In genomic region chr8:120229574-120229916, GRCm38 (mm10) we compare ENCODE assay signal across 8 mouse cellular contexts. TPM values are rescaled to one million over a fixed set of nuclear protein-coding genes. Genes with fewer than 3 reads are reported as not detected.
DNase-seq lines count a peak whose midpoint lies in the region; ATAC-seq and TF ChIP-seq lines count a peak whose summit lies in the region.
"Had no signal": no experiment of that assay in that cellular context is flagged by ENCODE, and none has a peak within 500 bp of the region (broad histone marks: within the 10 kb centered on the region; RNA-seq: fewer than 3 reads in every experiment).

No protein-coding gene starts in this region.

- DNase-seq in embryonic facial prominence, embryonic 14.5 days (ENCODE audit: low spot score), result peak; percentile 58
- DNase-seq in intestine, embryonic 14.5 days (ENCODE audit: low spot score), result peak; percentile 79
- peak; percentile 70 for DNase-seq in lung, postnatal 10 days
- DNase-seq in frontal cortex, adult 2 months (ENCODE audit: extremely low spot score in 1 of 2, low spot score in 1 of 2), result no peak
- DNase-seq in left cerebral cortex, adult 11 months (ENCODE audit: low spot score), result no peak

- H3K4me2 ChIP-seq in embryonic facial prominence, embryonic 14.5 days (ENCODE audit: low read depth, low read length), result peak overlapping the region; percentile 98
- H3K4me2 ChIP-seq in intestine, embryonic 14.5 days (ENCODE audit: low read length), result peak overlapping the region; percentile 78

- no peak for ATAC-seq in embryonic facial prominence, embryonic 14.5 days (ENCODE audit: low read depth)
- no peak for ATAC-seq in intestine, embryonic 14.5 days (replicated peaks; ENCODE audit: low FRiP score, low TSS enrichment, low read depth)

- no peak overlapping the region for H3K27ac ChIP-seq in embryonic facial prominence, embryonic 14.5 days (replicated peaks; ENCODE audit: low read depth, low read length)
- no peak overlapping the region for H3K27ac ChIP-seq in intestine, embryonic 14.5 days (ENCODE audit: low read depth)

- H3K9ac ChIP-seq in embryonic facial prominence, embryonic 14.5 days (ENCODE audit: low read depth, low read length), result peak overlapping the region; percentile 75
- H3K9ac ChIP-seq in intestine, embryonic 14.5 days (ENCODE audit: low read length), result peak overlapping the region; percentile 56

- peaks cover 14% of the 10 kb centered on the region for H3K36me3 ChIP-seq in C2C12 (ENCODE audit: control insufficient read depth, insufficient read depth)
- peaks cover 12% of the 10 kb centered on the region; the same call in 1 of the 2 replicates for H3K36me3 ChIP-seq in E14TG2a.4 (ENCODE audit: insufficient read depth, low read length)
- no peaks in the 10 kb centered on the region for H3K36me3 ChIP-seq in embryonic facial prominence, embryonic 14.5 days (ENCODE audit: control insufficient read depth, insufficient read depth, low read length)
- no peaks in the 10 kb centered on the region for H3K36me3 ChIP-seq in intestine, embryonic 14.5 days (ENCODE audit: control insufficient read depth, insufficient read depth, low read length)

- TF ChIP-seq CTCF in C2C12 (IDR thresholded peaks at IDR 0.05; ENCODE audit: control insufficient read depth, insufficient read depth, insufficient read length) (no peak), E14TG2a.4 (conservative IDR thresholded peaks at IDR 0.05; ENCODE audit: low read length) (no peak)

- no peaks in the 10 kb centered on the region for H3K27me3 ChIP-seq in C2C12 (ENCODE audit: control insufficient read depth, insufficient read depth, insufficient read length)
- peaks cover 66% of the 10 kb centered on the region for H3K27me3 ChIP-seq in E14TG2a.4 (ENCODE audit: insufficient read depth, low read length)
- no peaks in the 10 kb centered on the region; the same call in 1 of the 2 replicates for H3K27me3 ChIP-seq in embryonic facial prominence, embryonic 14.5 days (replicated peaks; ENCODE audit: control insufficient read depth, insufficient read depth, low read length)
- no peaks in the 10 kb centered on the region for H3K27me3 ChIP-seq in intestine, embryonic 14.5 days (replicated peaks; ENCODE audit: control insufficient read depth, insufficient read depth, low read length)

- 0% methylated on average over 16 of the region's 22 CpGs for WGBS in embryonic facial prominence, embryonic 14.5 days
- WGBS in intestine, embryonic 14.5 days, result under 1% methylated on average over 22 of the region's 22 CpGs

- H3K4me3 ChIP-seq in C2C12 (ENCODE audit: insufficient read depth, poor library complexity, severe bottlenecking) (peak overlapping the region; percentile 39), E14TG2a.4 (replicated peaks; ENCODE audit: low read length) (peak overlapping the region; percentile 83)
- peak overlapping the region; percentile 68 for H3K4me3 ChIP-seq in embryonic facial prominence, embryonic 14.5 days (ENCODE audit: low read depth, low read length)
- peak overlapping the region; percentile 59 for H3K4me3 ChIP-seq in intestine, embryonic 14.5 days (ENCODE audit: low read depth, low read length)

- peak overlapping the region; percentile 70 for H3ac ChIP-seq in C2C12 (ENCODE audit: control insufficient read depth, insufficient read length, low read depth)

- H3K9me3 ChIP-seq in E14TG2a.4 (ENCODE audit: low read length), result no peaks in the 10 kb centered on the region
- no peaks in the 10 kb centered on the region for H3K9me3 ChIP-seq in embryonic facial prominence, embryonic 14.5 days (ENCODE audit: control insufficient read depth, low read length)
- no peaks in the 10 kb centered on the region for H3K9me3 ChIP-seq in intestine, embryonic 14.5 days (ENCODE audit: control insufficient read depth, low read length)

- H3K4me1 ChIP-seq in E14TG2a.4 (replicated peaks; ENCODE audit: low read depth, low read length), result peaks cover 54% of the 10 kb centered on the region
- H3K4me1 ChIP-seq in embryonic facial prominence, embryonic 14.5 days (ENCODE audit: control insufficient read depth, insufficient read depth, low read length), result peaks cover 72% of the 10 kb centered on the region
- peaks cover 81% of the 10 kb centered on the region for H3K4me1 ChIP-seq in intestine, embryonic 14.5 days (replicated peaks; ENCODE audit: control insufficient read depth, insufficient read depth, low read length)

- peaks cover 34% of the 10 kb centered on the region for H3K79me3 ChIP-seq in C2C12 (ENCODE audit: low read depth)

- H3K79me2 ChIP-seq in C2C12 (ENCODE audit: control insufficient read depth, insufficient read depth), result peaks cover 55% of the 10 kb centered on the region

TF ChIP-seq in C2C12, 6 proteins besides CTCF, POLR2A, EP300 and RAD21:
- TF ChIP-seq MAX (IDR thresholded peaks at IDR 0.05) (no peak), USF1 (IDR thresholded peaks at IDR 0.05; ENCODE audit: low read depth) (no peak), MYOD1 (IDR thresholded peaks at IDR 0.05; ENCODE audit: control insufficient read depth, insufficient read length, low read depth) (no peak), CEBPB (IDR thresholded peaks at IDR 0.05; ENCODE audit: low read depth) (no peak), FOSL1 (IDR thresholded peaks at IDR 0.05; ENCODE audit: insufficient read depth, low read length, poor library complexity, severe bottlenecking) (no peak), MYOG (IDR thresholded peaks at IDR 0.05; ENCODE audit: control insufficient read depth, extremely low read depth, insufficient read length) (no peak)

RNA-seq across cellular contexts. Expression of gene Gse1, which starts 1.3 kb away (rescaled TPM):
- 15.6 TPM for polyA plus RNA-seq in C2C12 (2012; fragmentation: generic; extraction: Trizol)
- polyA plus RNA-seq in embryonic facial prominence, embryonic 14.5 days (2014; fragmentation: Nextera tagmentation; extraction: Ambion mirVana), result 8.7 and 11.3 TPM in 2 replicates
- 13.3 and 16.7 TPM in 2 replicates for polyA plus RNA-seq in intestine, embryonic 14.5 days (2014; fragmentation: Nextera tagmentation; extraction: Ambion mirVana)
- 56.7 and 57.1 TPM in 2 replicates for polyA plus RNA-seq in frontal cortex, adult 2 months (2012; rRNA removed)

RNA-seq across cellular contexts. Expression of gene Fam92b, which starts 52.3 kb away (rescaled TPM):
- polyA plus RNA-seq in C2C12 (2012; fragmentation: generic; extraction: Trizol), result not detected
- 2.4 and 3.5 TPM in 2 replicates for polyA plus RNA-seq in embryonic facial prominence, embryonic 14.5 days (2014; fragmentation: Nextera tagmentation; extraction: Ambion mirVana)
- polyA plus RNA-seq in intestine, embryonic 14.5 days (2014; fragmentation: Nextera tagmentation; extraction: Ambion mirVana), result 1.5 and 1.6 TPM in 2 replicates
- polyA plus RNA-seq in frontal cortex, adult 2 months (2012; rRNA removed), result 1.1 and 1.2 TPM in 2 replicates
- polyA plus RNA-seq: erythroblast, embryonic 14.5 days had no signal

Comparison
In these comparisons a context has a peak if more than half of its experiments do, and no peak if none do; other contexts are left out.
1. DNase-seq: peak in embryonic facial prominence, embryonic 14.5 days (single experiment), intestine, embryonic 14.5 days (single experiment) and lung, postnatal 10 days (single experiment); none in frontal cortex, adult 2 months (0 of 2) and left cerebral cortex, adult 11 months (single experiment).
2. Peak in every context shown above with its lines, with median percentiles within 50 percentile points of each other: H3K4me3 ChIP-seq.